Mouse (Mus musculus) heart, embryonic 11.5 days (tissue): ENCODE measurements at regions not wholly inside any gene's neighbourhood (a gene's known extent, or its start where the extent isn't known, plus 50 kb on each side); places are given as distances from the start of the nearest gene placed in this dataset.

Experiments used
- ATAC-seq: fragments of 200-750 bp; cut with Nextera tagmentation; replicated peaks from 2 replicates; pipeline ENCODE4 v1.8.0; 2017; ENCODE audit warnings: moderate library complexity; ENCODE audit not compliant: insufficient number of reproducible peaks, low FRiP score, low TSS enrichment
- H3K27ac ChIP-seq: fragments of 300-500 bp; sonication (generic); 2 replicates; pipeline ENCODE4 v1.5.1; 2014; ENCODE audit warnings: mild to moderate bottlenecking, low read depth, low read length
- H3K27me3 ChIP-seq: fragments of 300-500 bp; sonication (generic); 2 replicates; pipeline ENCODE4 v1.6.1; 2014; ENCODE audit warnings: mild to moderate bottlenecking, low read length, mixed read lengths; ENCODE audit not compliant: control insufficient read depth, insufficient read depth
- H3K36me3 ChIP-seq: fragments of 300-500 bp; sonication (generic); 2 replicates; pipeline ENCODE4 v1.6.1; 2014; ENCODE audit warnings: mild to moderate bottlenecking, low read length, moderate library complexity, mixed read lengths; ENCODE audit not compliant: control insufficient read depth, insufficient read depth
- H3K4me1 ChIP-seq: fragments of 300-500 bp; sonication (generic); 2 replicates; pipeline ENCODE4 v1.6.1; 2014; ENCODE audit warnings: low read length; ENCODE audit not compliant: control insufficient read depth, insufficient read depth
- H3K4me2 ChIP-seq: fragments of 300-500 bp; sonication (generic); 2 replicates; pipeline ENCODE4 v1.6.1; 2014; ENCODE audit warnings: mild to moderate bottlenecking, moderate library complexity
- H3K4me3 ChIP-seq: fragments of 300-500 bp; sonication (generic); 2 replicates; pipeline ENCODE4 v1.5.1; 2014; ENCODE audit warnings: low read depth, low read length
- H3K9ac ChIP-seq: fragments of 300-500 bp; sonication (generic); 2 replicates; pipeline ENCODE4 v1.6.1; 2014; ENCODE audit warnings: mild to moderate bottlenecking, low read depth, low read length, moderate library complexity
- H3K9me3 ChIP-seq: fragments of 300-500 bp; sonication (generic); replicated peaks from 2 replicates; pipeline ENCODE4 v1.6.1; 2016; ENCODE audit warnings: low read length; ENCODE audit not compliant: control insufficient read depth
- WGBS: fragments of 180-500 bp; shearing (Covaris S2); extraction: QIAGEN DNeasy Blood & Tissue Kit; methylation state at CpG from one replicate; pipeline ENCODE4 v1.1.7; 2014; ENCODE audit not compliant: insufficient replicate concordance; 5-methylcytosine and 5-hydroxymethylcytosine counted together

DNA sequence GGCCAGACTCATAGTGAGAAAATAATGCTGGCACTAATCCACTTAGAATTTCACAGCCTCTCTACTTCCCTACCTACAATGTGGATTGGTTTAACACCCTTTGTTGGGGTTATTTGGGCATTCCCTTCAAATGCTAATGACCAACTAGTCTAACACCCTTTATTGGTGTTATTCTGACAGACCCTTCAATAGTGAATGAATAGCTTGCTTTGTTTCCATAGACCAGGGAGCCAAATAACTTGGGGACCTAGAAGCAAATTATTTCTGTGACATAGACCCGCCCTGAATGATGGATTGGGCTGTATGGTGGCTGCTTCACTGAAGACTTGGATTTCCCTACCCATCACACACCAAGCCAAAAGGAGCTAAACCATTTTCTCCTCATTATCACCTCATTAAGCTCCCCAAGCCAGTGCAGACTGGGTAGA lies 449.3 kb upstream of the BC052040 start:
- Histone ChIP-seq H3K4me2 (no peak overlapping the region), H3K4me3 (no peak overlapping the region), H3K36me3 (no peaks in the 10 kb centered on the region), H3K9ac (no peak overlapping the region), H3K27me3 (no peaks in the 10 kb centered on the region), H3K4me1 (no peaks in the 10 kb centered on the region), H3K27ac (no peak overlapping the region), H3K9me3 (no peaks in the 10 kb centered on the region)
- no peak for ATAC-seq
- WGBS: 39% methylated on average over 1 of the region's 1 CpGs

DNA sequence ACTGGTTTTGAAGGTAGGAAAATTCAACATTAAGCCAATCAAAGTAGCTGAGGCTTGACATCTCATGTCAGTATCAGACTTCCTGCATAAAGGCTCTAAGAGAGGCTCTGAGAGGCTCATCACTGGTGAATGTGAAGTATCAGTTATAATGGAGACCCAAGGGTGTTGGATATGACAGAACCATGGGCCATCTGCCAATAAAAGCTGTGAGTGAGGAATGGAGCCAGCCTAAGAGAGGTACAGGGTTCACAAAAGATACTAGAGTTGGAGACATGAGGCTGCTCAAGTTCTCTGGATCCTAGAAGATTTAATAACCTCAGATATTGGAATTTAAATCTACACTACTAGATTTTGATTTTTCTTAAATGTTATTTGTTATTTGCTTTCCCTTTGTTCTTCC lies 440.1 kb upstream of the BC052040 start:
- H3K4me1 ChIP-seq: no peaks in the 10 kb centered on the region
- no peaks in the 10 kb centered on the region for H3K27me3 ChIP-seq
- H3K4me2 ChIP-seq: no peak overlapping the region
- H3K9me3 ChIP-seq: no peaks in the 10 kb centered on the region
- H3K4me3 ChIP-seq: no peak overlapping the region
- H3K36me3 ChIP-seq: no peaks in the 10 kb centered on the region
- H3K9ac ChIP-seq: no peak overlapping the region
- H3K27ac ChIP-seq: no peak overlapping the region
- no peak for ATAC-seq

DNA sequence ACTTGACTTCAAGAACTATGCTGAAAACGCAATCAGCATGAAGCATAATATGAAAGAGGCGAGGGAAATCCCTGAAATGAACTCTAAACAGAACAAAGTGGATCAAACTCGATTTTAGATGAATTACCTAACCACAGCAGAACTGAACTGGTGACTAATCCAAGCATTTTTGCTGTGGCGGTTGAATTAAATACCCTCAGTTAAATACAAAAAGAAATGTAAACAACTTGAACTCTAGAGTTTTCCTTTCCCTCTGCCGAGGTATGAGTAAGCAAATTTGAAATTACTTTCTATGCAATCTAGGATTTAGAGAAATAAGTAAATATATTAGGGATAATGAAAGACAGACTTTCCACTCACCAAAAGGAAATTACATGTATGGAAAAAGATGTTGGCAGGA lies 409.4 kb upstream of the BC052040 start:
- 70% methylated on average over 5 of the region's 5 CpGs for WGBS
- ATAC-seq: no peak
- H3K9ac ChIP-seq: no peak overlapping the region

DNA sequence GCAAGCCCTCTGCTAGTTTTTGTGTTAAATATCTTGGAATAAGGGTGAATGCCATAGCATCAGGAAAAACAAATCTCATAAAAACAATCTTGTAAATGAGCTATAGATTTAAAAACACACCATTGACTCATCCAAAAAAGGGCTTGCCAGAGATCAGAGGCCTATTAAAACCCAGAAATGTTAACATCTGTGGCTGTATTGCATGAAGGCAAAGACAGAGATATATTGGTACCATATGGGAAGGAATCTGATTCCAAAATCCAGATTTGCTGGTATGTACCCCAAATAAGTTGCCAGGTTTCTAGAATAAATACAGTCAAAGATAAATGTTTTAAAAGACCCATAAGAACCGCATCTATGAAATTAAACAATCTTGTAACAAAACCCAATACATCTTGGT lies 404.4 kb upstream of the BC052040 start:
- H3K36me3 ChIP-seq: no peaks in the 10 kb centered on the region
- no peaks in the 10 kb centered on the region for H3K9me3 ChIP-seq
- H3K9ac ChIP-seq: no peak overlapping the region
- no peak overlapping the region for H3K27ac ChIP-seq
- ATAC-seq: no peak
- H3K4me2 ChIP-seq: no peak overlapping the region
- H3K4me3 ChIP-seq: no peak overlapping the region
- H3K27me3 ChIP-seq: no peaks in the 10 kb centered on the region
- WGBS: 84% methylated on average over 1 of the region's 1 CpGs
- H3K4me1 ChIP-seq: no peaks in the 10 kb centered on the region

More for the DNA sequence above, 409.4 kb upstream of the BC052040 start:
- Histone ChIP-seq H3K9me3 (no peaks in the 10 kb centered on the region), H3K4me2 (no peak overlapping the region), H3K36me3 (no peaks in the 10 kb centered on the region), H3K4me1 (no peaks in the 10 kb centered on the region), H3K4me3 (no peak overlapping the region), H3K27me3 (no peaks in the 10 kb centered on the region), H3K27ac (no peak overlapping the region)

DNA sequence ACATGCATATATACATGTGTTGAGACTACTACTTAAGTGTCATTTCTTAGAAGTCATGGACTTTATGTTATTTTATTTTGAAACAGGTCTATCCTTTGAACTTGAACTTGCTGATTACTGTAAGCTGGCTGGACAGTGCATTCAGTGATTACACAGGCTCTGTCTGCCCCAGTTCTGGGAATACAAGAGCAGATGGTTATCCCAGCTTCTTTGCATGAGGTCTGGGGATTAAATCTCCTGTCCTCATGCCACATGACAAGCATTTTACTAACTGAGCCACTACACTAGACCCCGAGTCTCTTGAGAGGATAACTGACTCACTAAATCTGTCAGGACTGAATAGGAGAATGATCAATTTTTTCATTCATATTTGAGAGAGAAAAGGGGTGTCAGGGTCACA lies 403.6 kb upstream of the BC052040 start:
- no peak overlapping the region for H3K4me2 ChIP-seq
- H3K9me3 ChIP-seq: no peaks in the 10 kb centered on the region
- H3K4me1 ChIP-seq: no peaks in the 10 kb centered on the region
- WGBS: 65% methylated on average over 1 of the region's 1 CpGs
- no peaks in the 10 kb centered on the region for H3K36me3 ChIP-seq
- no peak overlapping the region for H3K9ac ChIP-seq
- H3K27ac ChIP-seq: no peak overlapping the region
- no peak overlapping the region for H3K4me3 ChIP-seq
- no peaks in the 10 kb centered on the region for H3K27me3 ChIP-seq
- no peak for ATAC-seq

DNA sequence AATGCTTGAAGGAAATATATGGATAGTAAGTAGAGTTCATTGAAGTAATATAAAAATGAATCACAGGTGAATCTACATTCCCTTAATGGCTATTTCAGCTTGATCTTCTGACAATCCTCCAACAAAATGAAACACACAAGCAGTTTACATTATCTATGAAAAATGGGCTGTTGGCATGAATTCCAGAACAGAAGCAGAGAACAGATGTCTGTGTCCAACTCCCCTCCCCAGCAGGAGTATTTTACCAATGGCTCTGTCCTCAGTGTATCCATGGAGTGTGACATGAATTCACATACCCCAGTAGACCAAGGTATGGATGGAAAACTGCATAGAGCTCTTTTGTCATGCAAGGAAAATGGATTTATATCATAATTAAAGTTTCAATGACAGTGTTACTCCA lies 370.3 kb upstream of the BC052040 start:
- H3K4me2 ChIP-seq: no peak overlapping the region
- H3K9me3 ChIP-seq: no peaks in the 10 kb centered on the region
- H3K4me1 ChIP-seq: no peaks in the 10 kb centered on the region
- no peak overlapping the region for H3K9ac ChIP-seq
- ATAC-seq: no peak
- H3K27ac ChIP-seq: no peak overlapping the region
- H3K36me3 ChIP-seq: no peaks in the 10 kb centered on the region
- no peaks in the 10 kb centered on the region for H3K27me3 ChIP-seq
- no peak overlapping the region for H3K4me3 ChIP-seq

DNA sequence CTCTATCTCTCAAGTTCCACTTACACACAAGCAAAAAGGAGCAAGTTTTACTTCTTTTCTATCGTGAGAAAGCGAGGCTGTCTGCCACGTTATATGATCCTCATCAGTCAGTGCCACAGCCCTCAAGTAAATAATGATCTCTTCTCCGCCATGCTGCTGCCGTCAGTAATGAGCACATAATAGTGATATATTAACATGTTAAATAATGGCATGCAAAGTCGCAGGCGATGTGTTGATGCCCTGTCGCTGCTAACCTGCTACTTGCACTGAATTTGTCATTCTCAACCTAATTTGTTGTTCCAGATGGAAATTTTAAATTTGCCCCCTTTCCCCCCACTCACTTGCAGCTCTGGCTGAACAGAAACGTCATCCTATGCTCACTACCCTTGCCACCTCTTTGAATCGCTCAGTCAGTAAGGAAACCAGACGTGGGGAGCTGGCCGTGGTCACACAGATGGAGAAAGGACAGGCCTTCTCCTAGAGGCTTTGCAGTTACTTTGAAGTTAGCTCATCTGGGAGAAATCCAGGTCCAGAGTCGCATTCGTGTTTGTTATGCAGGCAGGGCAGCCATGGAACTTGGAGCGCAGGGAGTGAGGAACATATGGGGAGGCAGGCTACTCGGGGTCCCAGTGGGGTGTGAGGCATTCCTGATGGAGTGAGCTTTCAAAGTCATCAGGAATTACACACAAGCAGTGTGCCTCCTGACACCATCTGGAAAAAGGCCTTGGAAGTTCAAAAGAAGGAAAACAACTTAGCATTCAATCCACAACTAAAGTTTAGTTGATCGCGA lies 368.1 kb upstream of the BC052040 start:
- Histone ChIP-seq H3K9ac (no peak overlapping the region), H3K27ac (no peak overlapping the region), H3K9me3 (no peaks in the 10 kb centered on the region), H3K36me3 (no peaks in the 10 kb centered on the region), H3K4me3 (no peak overlapping the region), H3K27me3 (no peaks in the 10 kb centered on the region), H3K4me2 (no peak overlapping the region), H3K4me1 (no peaks in the 10 kb centered on the region)
- no peak for ATAC-seq
- WGBS: 42% methylated on average over 18 of the region's 18 CpGs

DNA sequence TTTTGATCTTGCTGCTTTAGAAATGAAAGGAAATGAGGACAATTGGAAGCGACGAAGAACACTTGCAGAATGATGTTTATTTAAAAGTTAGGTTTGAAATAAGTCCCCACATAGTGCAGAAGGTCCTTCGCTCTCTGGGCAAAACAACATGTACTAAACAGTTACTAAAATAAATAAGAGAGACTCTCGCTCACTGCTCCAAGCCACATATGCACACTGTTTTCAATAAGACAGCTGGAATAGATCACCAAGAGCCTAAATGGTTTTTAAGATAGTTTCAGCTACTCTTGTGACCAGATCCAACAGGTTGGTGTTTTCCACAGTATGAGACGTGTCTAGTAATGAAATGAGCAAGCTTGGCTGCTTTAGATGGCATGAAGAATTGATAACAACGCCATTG lies 367.2 kb upstream of the BC052040 start:
- Histone ChIP-seq H3K4me2 (no peak overlapping the region), H3K27ac (no peak overlapping the region), H3K27me3 (no peaks in the 10 kb centered on the region), H3K9ac (no peak overlapping the region), H3K4me1 (no peaks in the 10 kb centered on the region), H3K9me3 (no peaks in the 10 kb centered on the region), H3K4me3 (no peak overlapping the region), H3K36me3 (no peaks in the 10 kb centered on the region)
- no peak for ATAC-seq
- 63% methylated on average over 6 of the region's 6 CpGs for WGBS

DNA sequence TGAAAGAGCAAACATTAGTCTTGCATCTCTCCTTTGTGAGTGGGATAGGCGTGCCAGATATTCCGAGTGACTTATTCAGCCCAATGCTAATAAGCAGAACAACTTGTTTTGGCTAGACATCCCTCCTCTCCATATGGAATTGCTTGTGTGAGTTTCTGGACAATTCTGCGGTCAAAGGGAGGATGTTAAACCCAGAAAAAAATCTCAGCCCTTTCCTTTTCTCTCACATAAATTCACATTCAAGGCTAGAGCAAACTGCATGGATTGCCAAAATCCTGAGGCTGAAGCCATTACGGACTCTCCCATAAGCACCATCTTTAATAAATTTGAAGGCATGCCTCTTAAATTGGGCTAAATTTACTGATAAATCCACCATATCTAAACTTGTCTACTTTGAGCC lies 351.5 kb upstream of the BC052040 start:
- no peaks in the 10 kb centered on the region for H3K36me3 ChIP-seq
- H3K9me3 ChIP-seq: no peaks in the 10 kb centered on the region
- H3K9ac ChIP-seq: no peak overlapping the region
- no peak overlapping the region for H3K4me3 ChIP-seq
- H3K27me3 ChIP-seq: no peaks in the 10 kb centered on the region
- WGBS: 74% methylated on average over 4 of the region's 4 CpGs
- H3K4me2 ChIP-seq: no peak overlapping the region
- ATAC-seq: no peak
- no peaks in the 10 kb centered on the region for H3K4me1 ChIP-seq
- no peak overlapping the region for H3K27ac ChIP-seq
